23 mouse cellular contexts compared by ENCODE assay signal in genomic region chr9:116943902-116944301, GRCm38 (mm10).
"Had no signal": no experiment of that assay in that cellular context is flagged by ENCODE, and none has a peak within 500 bp of the region (broad histone marks: within the 10 kb centered on the region; RNA-seq: fewer than 3 reads in every experiment).

No protein-coding gene starts in this region.

- H3K4me3 ChIP-seq: limb, embryonic 15.5 days; lung, embryonic 15.5 days; midbrain, embryonic 15.5 days; myocyte; neural tube, embryonic 15.5 days had no signal

- H3K9me3 ChIP-seq: limb, embryonic 15.5 days; lung, embryonic 15.5 days; midbrain, embryonic 15.5 days; neural tube, embryonic 15.5 days had no signal

- H3K36me3 ChIP-seq: limb, embryonic 15.5 days; lung, embryonic 15.5 days; midbrain, embryonic 15.5 days; neural tube, embryonic 15.5 days had no signal

- H3K4me1 ChIP-seq: midbrain, embryonic 15.5 days had no signal

- ATAC-seq: intestine, embryonic 16.5 days; liver, postnatal 0 days; midbrain, embryonic 15.5 days had no signal

- H3K9ac ChIP-seq: limb, embryonic 15.5 days; liver, embryonic 14.5 days; liver, postnatal 0 days; lung, embryonic 15.5 days; midbrain, embryonic 15.5 days; neural tube, embryonic 15.5 days had no signal

- DNase-seq: kidney, adult 2 months; kidney, postnatal 10 days; kidney, postnatal 36 days; layer of hippocampus, postnatal 36 days; liver, postnatal 0 days; lung, postnatal 14 days; lung, postnatal 4 days; right cerebral cortex, adult 18-20 months; right cerebral cortex, postnatal 14 days; right cerebral cortex, postnatal 4 days; thymus, adult 2 months; thymus, postnatal 14 days; thymus, postnatal 4 days had no signal

- H3K4me2 ChIP-seq: limb, embryonic 15.5 days; liver, embryonic 11.5 days; lung, embryonic 15.5 days; midbrain, embryonic 11.5 days; midbrain, embryonic 15.5 days; neural tube, embryonic 15.5 days had no signal

- H3K27me3 ChIP-seq: limb, embryonic 15.5 days; lung, embryonic 15.5 days; midbrain, embryonic 15.5 days; neural tube, embryonic 15.5 days had no signal

- H3K27ac ChIP-seq: limb, embryonic 15.5 days; liver, embryonic 14.5 days; lung, embryonic 15.5 days; midbrain, embryonic 15.5 days; stomach, postnatal 0 days had no signal
